Mouse (Mus musculus) hindbrain, postnatal 0 days (tissue): ENCODE results near the gene Lgi4. TPM values are rescaled to one million over a fixed set of nuclear protein-coding genes. Genes with fewer than 3 reads are reported as not detected.

Source experiments
- ATAC-seq: fragments of 200-750 bp; cut with Nextera tagmentation; 2 replicates; pipeline ENCODE4 v1.8.0; 2017; ENCODE audit warnings: mild to moderate bottlenecking, moderate TSS enrichment, moderate library complexity
- DNase-seq: peaks from one replicate; pipeline ENCODE4 v3.0.0-alpha.2; 2015; ENCODE audit warnings: low spot score
- H3K27ac ChIP-seq: fragments of 300-500 bp; sonication (generic); 2 replicates; pipeline ENCODE4 v1.5.1; 2014; ENCODE audit warnings: mild to moderate bottlenecking
- H3K27me3 ChIP-seq: fragments of 300-500 bp; sonication (generic); 2 replicates; pipeline ENCODE4 v1.6.1; 2014; ENCODE audit warnings: low read length, mixed read lengths; ENCODE audit not compliant: insufficient read depth
- H3K36me3 ChIP-seq: fragments of 300-500 bp; sonication (generic); 2 replicates; pipeline ENCODE4 v1.6.1; 2014; ENCODE audit warnings: low read length, mixed read lengths; ENCODE audit not compliant: insufficient read depth
- H3K4me1 ChIP-seq: fragments of 300-500 bp; sonication (generic); 2 replicates; pipeline ENCODE4 v1.6.1; 2014; ENCODE audit warnings: antibody characterized with exemption, low read length, mixed read lengths; ENCODE audit not compliant: insufficient read depth
- H3K4me2 ChIP-seq: fragments of 300-500 bp; sonication (generic); 2 replicates; pipeline ENCODE4 v1.6.1; 2014; ENCODE audit warnings: low read depth, mild to moderate bottlenecking, low read length, moderate library complexity, mixed read lengths
- H3K4me3 ChIP-seq: fragments of 300-500 bp; sonication (generic); 2 replicates; pipeline ENCODE4 v1.5.1; 2014; ENCODE audit warnings: low read length
- H3K9ac ChIP-seq: fragments of 300-500 bp; sonication (generic); replicated peaks from 2 replicates; pipeline ENCODE4 v1.6.1; 2014; ENCODE audit warnings: mild to moderate bottlenecking, low read length, moderate library complexity, mixed read lengths
- H3K9me3 ChIP-seq: fragments of 300-500 bp; sonication (generic); 2 replicates; pipeline ENCODE4 v1.6.1; 2016; ENCODE audit warnings: low read length, mixed read lengths
- CTCF ChIP-seq: IDR thresholded peaks from 2 replicates; pipeline ENCODE4 v1.5.1; 2016; ENCODE audit warnings: antibody characterized with exemption, control low read depth, low read depth
- WGBS: fragments of 180-500 bp; shearing (Covaris S2); extraction: QIAGEN DNeasy Blood & Tissue Kit; methylation state at CpG from one replicate; pipeline ENCODE4 v1.1.7; 2014; 5-methylcytosine and 5-hydroxymethylcytosine counted together
- polyA plus RNA-seq: library from polyadenylated mRNA; unstranded; fragments of >200 nt; fragmentation: Nextera tagmentation; extraction: Ambion mirVana; gene quantifications from 2 replicates; pipeline ENCODE4 v1.2.1, GENCODE M21; 2015
- total RNA-seq: library from RNA; depleted of rRNA; stranded (reverse); fragments of >200 nt; gene quantifications from 2 replicates; pipeline ENCODE4 v1.2.3, GENCODE M21; 2014

The Lgi4 gene
- total and polyA plus RNA-seq, 2 experiments from 2014 or later: 1.3 to 5.9 TPM

GRCm38 (mm10) chr7:31060621-31061010 lies 1.5 kb downstream of the Lgi4 start:
- no peaks in the 10 kb centered on the region for H3K9me3 ChIP-seq
- DNase-seq (no peak), ATAC-seq (no peak)
- no peak overlapping the region for H3K4me2 ChIP-seq
- no peaks in the 10 kb centered on the region for H3K4me1 ChIP-seq
- no peak for TF ChIP-seq CTCF
- WGBS: 90% methylated on average over 7 of the region's 7 CpGs
- no peak overlapping the region for H3K9ac ChIP-seq
- no peak overlapping the region for H3K27ac ChIP-seq
- H3K36me3 ChIP-seq: no peaks in the 10 kb centered on the region
- no peak overlapping the region for H3K4me3 ChIP-seq
- H3K27me3 ChIP-seq: no peaks in the 10 kb centered on the region

GRCm38 (mm10) chr7:31063074-31063560 lies 4.0 kb downstream of the Lgi4 start:
- TF ChIP-seq CTCF: no peak
- Histone ChIP-seq H3K36me3 (no peaks in the 10 kb centered on the region), H3K4me3 (no peak overlapping the region), H3K4me1 (no peaks in the 10 kb centered on the region), H3K27me3 (no peaks in the 10 kb centered on the region), H3K9ac (no peak overlapping the region), H3K9me3 (no peaks in the 10 kb centered on the region), H3K4me2 (no peak overlapping the region), H3K27ac (no peak overlapping the region)
- no peak for ATAC-seq
- no peak for DNase-seq
- WGBS: 84% methylated on average over 12 of the region's 12 CpGs

GRCm38 (mm10) chr7:31067836-31068235 lies 8.7 kb downstream of the Lgi4 start:
- H3K4me2 ChIP-seq: no peak overlapping the region
- no peaks in the 10 kb centered on the region for H3K9me3 ChIP-seq
- ATAC-seq: peak; percentile 64
- H3K27ac ChIP-seq: no peak overlapping the region
- DNase-seq: peak; percentile 69
- no peak for TF ChIP-seq CTCF
- H3K27me3 ChIP-seq: no peaks in the 10 kb centered on the region
- H3K36me3 ChIP-seq: no peaks in the 10 kb centered on the region
- H3K4me1 ChIP-seq: no peaks in the 10 kb centered on the region
- H3K9ac ChIP-seq: no peak overlapping the region
- no peak overlapping the region for H3K4me3 ChIP-seq
- WGBS: 36% methylated on average over 5 of the region's 5 CpGs

- no peak for ATAC-seq
- no peak for TF ChIP-seq CTCF
Measured at GRCm38 (mm10) chr7:31069491-31069890, 10.3 kb downstream of the Lgi4 start.

GRCm38 (mm10) chr7:31070324-31070723 lies 11.2 kb downstream of the Lgi4 start:
- no peak for ATAC-seq
- no peak for DNase-seq

More at GRCm38 (mm10) chr7:31069491-31069890, 10.3 kb downstream of the Lgi4 start:
- Histone ChIP-seq H3K4me2 (no peak overlapping the region), H3K9ac (no peak overlapping the region), H3K27me3 (no peaks in the 10 kb centered on the region), H3K4me3 (no peak overlapping the region), H3K4me1 (no peaks in the 10 kb centered on the region), H3K27ac (no peak overlapping the region), H3K9me3 (no peaks in the 10 kb centered on the region), H3K36me3 (no peaks in the 10 kb centered on the region)
- WGBS: 87% methylated on average over 14 of the region's 14 CpGs
- DNase-seq: no peak

GRCm38 (mm10) chr7:31072326-31072725 lies 13.2 kb downstream of the Lgi4 start:
- ATAC-seq: no peak
- no peak overlapping the region for H3K27ac ChIP-seq
- no peaks in the 10 kb centered on the region for H3K4me1 ChIP-seq
- no peaks in the 10 kb centered on the region for H3K36me3 ChIP-seq
- TF ChIP-seq CTCF: no peak
- WGBS: 46% methylated on average over 9 of the region's 9 CpGs
- H3K27me3 ChIP-seq: no peaks in the 10 kb centered on the region
- no peak for DNase-seq
- H3K9me3 ChIP-seq: no peaks in the 10 kb centered on the region
- H3K9ac ChIP-seq: no peak overlapping the region
- H3K4me2 ChIP-seq: no peak overlapping the region
- no peak overlapping the region for H3K4me3 ChIP-seq

More at GRCm38 (mm10) chr7:31070324-31070723, 11.2 kb downstream of the Lgi4 start:
- H3K27me3 ChIP-seq: no peaks in the 10 kb centered on the region
- H3K36me3 ChIP-seq: no peaks in the 10 kb centered on the region
- H3K4me3 ChIP-seq: no peak overlapping the region
- H3K4me2 ChIP-seq: no peak overlapping the region
- no peak overlapping the region for H3K27ac ChIP-seq
- 70% methylated on average over 6 of the region's 6 CpGs for WGBS
- no peak for TF ChIP-seq CTCF
- H3K9me3 ChIP-seq: no peaks in the 10 kb centered on the region
- no peak overlapping the region for H3K9ac ChIP-seq
- no peaks in the 10 kb centered on the region for H3K4me1 ChIP-seq

GRCm38 (mm10) chr7:31073546-31073945 lies 14.4 kb downstream of the Lgi4 start:
- Histone ChIP-seq H3K4me1 (no peaks in the 10 kb centered on the region), H3K36me3 (no peaks in the 10 kb centered on the region), H3K9me3 (no peaks in the 10 kb centered on the region), H3K4me2 (no peak overlapping the region), H3K9ac (no peak overlapping the region), H3K27me3 (no peaks in the 10 kb centered on the region), H3K4me3 (no peak overlapping the region), H3K27ac (no peak overlapping the region)
- DNase-seq (no peak), ATAC-seq (no peak)
- no peak for TF ChIP-seq CTCF
